Mouse (Mus musculus) small intestine, adult 2 months (tissue): ENCODE results near the gene Pgbd5.

Experiments used
- CTCF ChIP-seq: fragments of 200-500 bp; IDR thresholded peaks from 2 replicates; pipeline ENCODE4 v1.5.1; 2012; ENCODE audit warnings: low read depth, mild to moderate bottlenecking, control low read depth, inconsistent platforms, low read length, moderate library complexity, mixed read lengths; ENCODE audit not compliant: insufficient replicate concordance, insufficient read length; ENCODE audit errors: extremely low read depth
- POLR2A ChIP-seq: fragments of 200-500 bp; IDR thresholded peaks from 2 replicates; pipeline ENCODE4 v1.6.1; 2012; ENCODE audit warnings: low read depth, mild to moderate bottlenecking, control low read depth, inconsistent platforms, low read length, moderate library complexity

GRCm38 (mm10) chr8:124436741-124437140, 2.7 kb downstream of the Pgbd5 start:
- TF ChIP-seq CTCF: no peak
- TF ChIP-seq POLR2A: no peak
